Mouse (Mus musculus): ENCODE data around the gene Add3. TPM values are rescaled to one million over a fixed set of nuclear protein-coding genes. Genes with fewer than 3 reads are reported as not detected.
A peak's percentile ranks its signal among the peaks of the same experiment; 100 is the strongest.

The Add3 gene
- polyA plus RNA-seq, 1 experiment = 25.5 TPM

DNA sequence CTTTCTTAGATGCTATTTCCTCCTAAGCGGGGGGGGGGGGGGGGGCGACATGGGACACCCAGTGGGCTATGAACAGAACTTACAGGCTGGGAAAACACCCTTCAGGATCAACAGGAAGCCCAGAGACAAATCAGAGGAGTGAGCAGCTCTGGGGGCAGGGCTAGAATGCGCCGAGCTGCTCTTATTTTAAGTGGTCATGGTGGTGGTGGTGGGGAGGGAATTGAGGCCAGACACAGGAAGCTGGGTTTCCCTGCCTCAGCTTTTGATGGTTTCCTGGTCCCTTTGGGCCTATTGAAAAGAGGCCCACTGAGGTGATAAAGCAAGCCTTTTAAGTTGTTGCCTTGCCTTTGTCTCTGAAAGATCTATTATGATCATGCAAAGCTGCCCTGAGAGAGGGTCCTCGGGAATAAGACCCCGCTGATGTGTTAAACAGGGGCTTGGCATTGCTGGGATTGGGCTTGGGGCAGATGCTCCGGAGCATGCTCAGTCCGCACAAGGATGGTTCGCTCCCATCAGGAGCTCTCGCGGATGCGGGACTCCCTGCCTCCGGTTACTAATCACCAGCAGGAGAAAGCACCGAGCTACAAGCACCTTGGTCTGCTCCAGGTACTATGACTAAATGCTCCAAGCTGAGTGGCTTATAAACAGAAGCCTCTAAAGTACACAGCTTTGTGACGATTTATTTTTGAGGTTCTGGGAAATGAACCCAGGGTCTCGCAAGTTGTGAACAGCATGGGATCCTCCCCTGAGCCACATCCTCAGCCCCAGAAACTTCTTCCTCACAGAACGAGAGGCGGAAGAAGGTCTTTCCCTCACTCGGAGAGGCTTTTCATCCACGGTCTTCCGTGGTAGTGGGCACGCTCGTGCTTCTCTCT lies 123.9 kb downstream of the Add3 start:
- Histone ChIP-seq H3K4me1 (ENCODE audit: control insufficient read depth, insufficient read depth, low read length) (peaks cover 16% of the 10 kb centered on the region), H3K27ac (ENCODE audit: insufficient read depth, low read depth, low read length) (no peak overlapping the region), H3K4me3 (ENCODE audit: insufficient read depth, low read length) (no peak overlapping the region)
- TF ChIP-seq CTCF (IDR thresholded peaks at IDR 0.05; ENCODE audit: low read depth, low read length) (no peak), POLR2A (IDR thresholded peaks at IDR 0.05; ENCODE audit: borderline replicate concordance, low read depth, low read length) (no peak)

DNA sequence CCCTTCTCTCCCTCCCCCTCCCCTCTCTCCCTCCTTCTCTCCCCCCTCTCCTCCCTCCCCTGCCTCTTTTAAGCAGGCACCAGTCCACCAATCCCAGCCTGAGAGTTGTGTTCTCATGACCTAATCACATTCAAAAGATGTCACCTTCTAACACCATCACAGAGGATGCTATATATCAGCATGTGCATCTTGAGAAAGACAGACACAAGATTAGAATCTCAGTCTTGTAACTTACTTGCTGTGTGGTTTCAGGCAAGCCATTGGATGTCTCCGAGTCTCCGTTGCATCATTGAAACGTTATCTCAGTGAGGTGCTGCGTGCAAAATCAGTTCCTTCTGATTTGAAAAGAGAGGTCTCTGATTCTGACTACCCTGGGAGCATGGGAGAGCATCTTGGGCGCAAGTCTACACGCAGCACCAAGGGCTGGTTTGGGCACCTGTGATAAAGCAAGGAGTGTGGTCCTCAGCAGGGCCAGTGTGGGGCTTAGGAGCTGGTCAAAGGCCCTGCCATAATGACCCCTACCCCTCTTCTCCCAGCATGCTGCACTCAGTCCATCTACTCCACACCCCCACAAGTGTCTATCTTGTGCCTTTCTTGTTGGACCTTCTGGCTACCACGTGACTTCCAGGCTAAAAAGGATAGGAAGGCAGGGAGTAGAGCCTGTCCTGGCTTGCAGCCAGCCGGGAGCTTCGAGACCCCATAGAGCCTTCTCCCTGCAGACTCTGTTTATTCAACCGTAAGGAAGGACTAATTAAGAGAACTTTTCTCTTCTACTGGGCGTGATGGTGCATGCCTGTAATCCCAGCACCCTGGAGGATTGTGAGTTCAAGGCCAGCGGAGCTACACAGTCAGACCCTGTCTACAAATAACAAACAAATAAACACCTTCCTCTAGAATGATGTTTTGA lies 124.8 kb downstream of the Add3 start:
- peaks cover 13% of the 10 kb centered on the region for H3K4me1 ChIP-seq (ENCODE audit: control insufficient read depth, insufficient read depth, low read length)
- no peak overlapping the region for H3K4me3 ChIP-seq (ENCODE audit: insufficient read depth, low read length)
- no peak for TF ChIP-seq CTCF (IDR thresholded peaks at IDR 0.05; ENCODE audit: low read depth, low read length)
- no peak for TF ChIP-seq POLR2A (IDR thresholded peaks at IDR 0.05; ENCODE audit: borderline replicate concordance, low read depth, low read length)
- 0 out of 2 replicates have a peak overlapping the region, but pooled peaks have one; percentile 0 for H3K27ac ChIP-seq (ENCODE audit: insufficient read depth, low read depth, low read length)

DNA sequence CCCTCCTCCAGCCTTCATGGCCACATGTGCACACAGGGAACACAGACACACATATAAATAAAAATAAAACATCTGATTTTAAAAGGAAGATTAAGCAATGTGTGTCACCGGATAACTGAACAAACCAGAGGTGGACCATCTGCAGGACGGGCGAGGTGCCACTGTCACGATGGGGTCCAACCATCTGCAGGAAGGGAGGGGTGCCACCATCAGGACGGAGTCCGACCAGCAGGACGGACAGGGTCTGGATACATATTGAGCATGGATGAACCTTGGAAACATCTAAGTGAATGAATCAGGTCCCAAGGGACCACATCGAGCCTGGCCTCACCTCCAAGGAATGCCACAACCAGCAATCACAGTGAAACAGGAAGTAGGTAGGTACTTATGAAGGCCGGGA lies 127.1 kb downstream of the Add3 start:
- TF ChIP-seq POLR2A (IDR thresholded peaks at IDR 0.05; ENCODE audit: borderline replicate concordance, low read depth, low read length) (no peak), CTCF (IDR thresholded peaks at IDR 0.05; ENCODE audit: low read depth, low read length) (no peak)
- Histone ChIP-seq H3K4me3 (ENCODE audit: insufficient read depth, low read length) (no peak overlapping the region), H3K4me1 (ENCODE audit: control insufficient read depth, insufficient read depth, low read length) (peaks cover 13% of the 10 kb centered on the region), H3K27ac (ENCODE audit: insufficient read depth, low read depth, low read length) (no peak overlapping the region)

DNA sequence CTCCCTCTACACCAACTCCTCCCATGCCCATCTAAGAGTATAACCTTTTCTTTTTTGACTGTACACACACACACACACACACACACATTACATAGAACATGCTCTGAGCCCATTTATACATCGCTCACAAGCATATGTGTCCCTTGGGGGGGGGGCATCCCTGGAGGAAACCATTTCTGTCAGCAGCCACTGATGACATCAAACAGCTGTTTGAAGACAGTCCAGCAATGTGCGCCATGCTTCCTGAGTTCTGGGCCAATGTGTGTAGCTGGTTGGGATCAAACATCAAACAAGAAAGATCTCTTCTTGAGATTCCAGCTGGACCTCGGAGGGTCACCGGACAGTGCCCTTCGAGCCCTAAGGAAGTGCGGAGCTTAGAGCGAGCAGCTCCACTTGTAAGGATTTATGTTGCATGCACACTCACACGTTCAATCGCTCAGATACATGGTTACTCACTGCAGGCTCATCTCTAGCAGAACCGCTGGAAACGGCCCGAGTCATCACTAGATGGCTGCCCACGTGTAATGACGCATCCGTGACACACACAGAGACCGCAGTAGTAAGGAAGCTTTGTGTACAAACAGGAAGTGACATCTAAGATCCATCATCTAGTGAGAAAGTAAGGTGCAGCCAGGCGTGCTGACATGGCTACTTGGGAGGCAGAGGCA lies 132.9 kb downstream of the Add3 start:
- H3K4me3 ChIP-seq (ENCODE audit: insufficient read depth, low read length) = peak overlapping the region; percentile 36
- TF ChIP-seq POLR2A (IDR thresholded peaks at IDR 0.05; ENCODE audit: borderline replicate concordance, low read depth, low read length) (no peak), CTCF (IDR thresholded peaks at IDR 0.05; ENCODE audit: low read depth, low read length) (no peak)
- H3K27ac ChIP-seq (ENCODE audit: insufficient read depth, low read depth, low read length) = peak overlapping the region; percentile 61
- H3K4me1 ChIP-seq (ENCODE audit: control insufficient read depth, insufficient read depth, low read length) = peaks cover 21% of the 10 kb centered on the region

DNA sequence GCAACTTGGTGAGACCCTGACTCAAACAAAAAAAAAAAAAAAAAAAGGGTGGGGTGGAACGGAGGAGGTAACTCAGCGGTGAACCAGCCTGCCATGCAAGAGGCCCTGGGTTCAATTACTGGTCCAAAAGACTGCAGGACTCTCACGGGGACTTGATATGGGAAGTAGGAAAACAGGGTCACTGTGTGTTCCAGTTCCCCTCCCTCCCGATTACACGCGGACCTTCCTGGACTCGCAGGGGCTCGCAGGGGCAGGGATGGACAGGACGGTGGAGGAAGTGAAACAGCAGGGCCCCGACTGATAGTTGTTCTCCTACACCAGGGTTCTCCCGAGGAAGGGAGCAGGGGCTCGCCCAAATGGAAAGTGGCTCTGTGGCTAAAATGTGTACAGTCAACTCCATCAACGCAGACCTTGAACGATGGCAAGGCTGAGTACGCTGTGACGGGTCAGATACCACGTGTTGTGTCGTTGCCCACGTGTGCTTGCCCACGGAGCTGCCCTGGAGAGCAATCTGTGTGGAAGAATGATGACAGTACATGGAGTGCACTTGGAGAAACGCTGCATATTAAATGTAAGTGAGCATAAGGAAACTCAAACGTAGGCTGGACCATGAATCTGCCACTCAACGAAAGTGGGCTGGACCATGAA lies 133.7 kb downstream of the Add3 start:
- H3K27ac ChIP-seq (ENCODE audit: insufficient read depth, low read depth, low read length) = peak overlapping the region; percentile 61
- TF ChIP-seq CTCF (IDR thresholded peaks at IDR 0.05; ENCODE audit: low read depth, low read length) (no peak), POLR2A (IDR thresholded peaks at IDR 0.05; ENCODE audit: borderline replicate concordance, low read depth, low read length) (no peak)
- peaks cover 21% of the 10 kb centered on the region for H3K4me1 ChIP-seq (ENCODE audit: control insufficient read depth, insufficient read depth, low read length)
- H3K4me3 ChIP-seq (ENCODE audit: insufficient read depth, low read length) = peak overlapping the region; percentile 36

DNA sequence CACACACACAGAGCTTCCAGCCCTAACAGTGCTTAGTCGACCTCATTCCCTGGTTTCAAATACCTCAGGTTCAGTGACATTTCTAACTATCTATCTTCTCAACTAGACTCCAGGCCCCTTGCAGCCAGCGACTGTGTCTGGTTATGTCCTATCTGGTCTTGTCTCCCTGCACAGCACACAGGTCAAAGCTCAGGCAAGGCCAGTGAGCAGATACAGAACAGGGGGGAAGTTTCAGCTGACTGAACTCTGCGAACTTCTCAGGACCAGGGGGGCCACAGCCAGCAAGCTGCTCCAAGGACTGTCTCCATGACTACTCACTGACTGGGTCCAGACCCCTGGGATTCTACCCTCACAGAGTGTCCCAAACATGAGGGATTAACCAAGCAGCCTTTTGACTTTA lies 135.0 kb downstream of the Add3 start:
- Histone ChIP-seq H3K4me1 (ENCODE audit: control insufficient read depth, insufficient read depth, low read length) (peaks cover 21% of the 10 kb centered on the region), H3K27ac (ENCODE audit: insufficient read depth, low read depth, low read length) (no peak overlapping the region), H3K4me3 (ENCODE audit: insufficient read depth, low read length) (no peak overlapping the region)
- TF ChIP-seq POLR2A (IDR thresholded peaks at IDR 0.05; ENCODE audit: borderline replicate concordance, low read depth, low read length) (no peak), CTCF (IDR thresholded peaks at IDR 0.05; ENCODE audit: low read depth, low read length) (no peak)

DNA sequence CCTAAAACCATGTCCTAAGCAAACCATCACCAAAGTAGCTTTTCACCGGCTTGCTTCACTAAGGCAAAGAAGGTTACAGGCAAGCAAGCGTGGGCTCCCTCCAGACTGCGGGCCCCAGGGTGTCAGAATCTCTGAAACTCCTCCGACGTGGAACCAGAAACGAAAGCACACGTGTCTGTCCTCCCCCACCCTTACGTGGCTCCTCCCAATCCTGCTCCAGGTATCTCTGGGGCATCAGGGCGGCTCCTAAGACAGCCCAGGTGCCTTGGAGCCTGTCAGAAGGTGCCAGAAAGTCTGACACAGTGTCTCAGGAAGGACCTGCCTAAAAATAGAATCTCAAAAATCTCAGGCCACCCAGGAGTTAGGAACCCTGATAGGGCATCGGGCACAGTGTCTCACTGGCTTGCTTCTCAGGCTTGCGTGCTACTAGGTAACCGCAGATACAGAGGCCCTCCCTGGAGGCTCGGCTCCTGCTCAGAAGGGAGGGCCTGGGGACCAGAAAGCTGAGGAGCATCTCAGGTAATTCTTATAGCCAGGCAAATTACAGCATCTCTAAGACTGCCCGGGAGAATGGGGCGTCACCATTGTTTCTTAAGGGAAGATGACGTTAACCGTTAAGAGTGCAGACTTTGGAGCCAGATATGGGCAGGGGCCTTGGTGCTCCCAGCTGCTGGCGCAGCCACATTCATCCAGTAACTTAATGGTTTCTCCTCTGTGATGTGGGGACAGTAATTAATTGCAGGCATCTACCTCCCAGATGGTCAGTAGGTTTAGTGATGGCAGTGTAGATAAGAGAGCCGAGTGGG lies 136.9 kb downstream of the Add3 start:
- peaks cover 29% of the 10 kb centered on the region for H3K4me1 ChIP-seq (ENCODE audit: control insufficient read depth, insufficient read depth, low read length)
- TF ChIP-seq POLR2A (IDR thresholded peaks at IDR 0.05; ENCODE audit: borderline replicate concordance, low read depth, low read length) = no peak
- no peak for TF ChIP-seq CTCF (IDR thresholded peaks at IDR 0.05; ENCODE audit: low read depth, low read length)
- H3K4me3 ChIP-seq (ENCODE audit: insufficient read depth, low read length) = no peak overlapping the region
- no peak overlapping the region for H3K27ac ChIP-seq (ENCODE audit: insufficient read depth, low read depth, low read length)

DNA sequence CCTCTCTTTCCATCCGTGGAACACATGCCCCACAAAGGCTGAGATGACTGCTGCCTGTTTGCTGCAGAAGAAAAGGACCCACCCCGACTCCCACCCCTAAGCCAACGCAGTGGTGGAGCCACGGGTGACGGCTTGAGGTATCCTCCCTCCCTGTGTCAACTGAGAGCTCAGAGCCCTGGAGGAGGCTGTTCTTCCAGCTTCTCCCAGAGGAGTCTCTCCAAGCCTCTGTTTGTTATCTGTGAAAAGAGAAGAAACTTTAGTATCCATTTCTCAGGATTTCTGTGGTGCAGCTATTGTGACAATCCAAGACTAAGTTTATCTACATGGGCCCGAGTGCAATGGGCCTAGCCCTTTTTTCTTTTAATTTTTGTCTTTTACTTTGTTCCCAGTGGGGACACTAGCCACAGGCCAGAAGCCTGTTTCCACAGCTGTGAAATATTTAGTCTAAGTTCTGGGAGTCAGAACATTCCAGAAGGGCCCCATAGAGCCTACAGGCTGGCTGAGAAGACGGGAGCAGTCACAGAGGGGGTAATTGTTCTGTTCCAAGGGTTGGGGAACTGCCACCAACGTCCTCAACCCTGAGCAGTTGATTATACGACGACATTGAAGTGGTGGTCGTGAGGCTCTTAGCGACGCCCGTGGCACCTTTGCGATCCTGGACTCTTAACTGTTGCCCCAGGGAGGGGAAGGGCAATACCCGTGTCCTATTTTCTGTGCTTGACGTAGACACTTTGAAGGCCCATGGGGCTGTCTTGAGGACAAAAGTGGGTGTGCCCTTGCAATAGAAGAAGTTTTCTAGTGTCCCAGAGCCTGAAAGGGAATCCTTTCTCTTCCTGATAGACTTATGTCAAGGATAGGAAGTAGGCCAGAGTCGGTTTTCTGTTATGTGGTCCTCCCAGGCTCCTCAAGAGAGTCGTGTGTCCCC lies 138.5 kb downstream of the Add3 start:
- H3K4me1 ChIP-seq (ENCODE audit: control insufficient read depth, insufficient read depth, low read length) = peaks cover 22% of the 10 kb centered on the region
- H3K27ac ChIP-seq (ENCODE audit: insufficient read depth, low read depth, low read length) = no peak overlapping the region
- TF ChIP-seq POLR2A (IDR thresholded peaks at IDR 0.05; ENCODE audit: borderline replicate concordance, low read depth, low read length) (no peak), CTCF (IDR thresholded peaks at IDR 0.05; ENCODE audit: low read depth, low read length) (no peak)
- no peak overlapping the region for H3K4me3 ChIP-seq (ENCODE audit: insufficient read depth, low read length)
